29 mouse cellular contexts compared by ENCODE assay signal in genomic region chr1:58775361-58775760, GRCm38 (mm10).
"Had no signal": no experiment of that assay in that cellular context is flagged by ENCODE, and none has a peak within 500 bp of the region (broad histone marks: within the 10 kb centered on the region; RNA-seq: fewer than 3 reads in every experiment).

No protein-coding gene starts in this region.

- H3K4me3 ChIP-seq: left cerebral cortex, adult 2 months; limb, embryonic 10.5 days; limb, embryonic 12.5 days; limb, embryonic 13.5 days; limb, embryonic 15.5 days; liver, embryonic 12.5 days; liver, embryonic 13.5 days; liver, embryonic 15.5 days; lung, embryonic 15.5 days; megakaryocyte, embryonic 14.5 days; midbrain, embryonic 10.5 days; midbrain, embryonic 12.5 days; midbrain, embryonic 13.5 days; midbrain, embryonic 15.5 days; myocyte had no signal

- H3K36me3 ChIP-seq: limb, embryonic 10.5 days; limb, embryonic 12.5 days; limb, embryonic 13.5 days; limb, embryonic 15.5 days; liver, embryonic 12.5 days; liver, embryonic 13.5 days; liver, embryonic 15.5 days; lung, embryonic 15.5 days; midbrain, embryonic 10.5 days; midbrain, embryonic 12.5 days; midbrain, embryonic 13.5 days; midbrain, embryonic 15.5 days had no signal

- ATAC-seq: liver, embryonic 12.5 days; liver, postnatal 0 days; lung, postnatal 0 days; midbrain, embryonic 13.5 days; midbrain, embryonic 15.5 days; midbrain, embryonic 16.5 days had no signal

- H3K9ac ChIP-seq: limb, embryonic 12.5 days; limb, embryonic 13.5 days; limb, embryonic 15.5 days; liver, embryonic 12.5 days; liver, embryonic 13.5 days; liver, embryonic 14.5 days; liver, embryonic 15.5 days; liver, postnatal 0 days; lung, embryonic 14.5 days; lung, embryonic 15.5 days; midbrain, embryonic 12.5 days; midbrain, embryonic 13.5 days; midbrain, embryonic 15.5 days had no signal

- H3K27ac ChIP-seq: left cerebral cortex, adult 2 months; limb, embryonic 10.5 days; limb, embryonic 12.5 days; limb, embryonic 13.5 days; limb, embryonic 15.5 days; liver, embryonic 12.5 days; liver, embryonic 13.5 days; liver, embryonic 14.5 days; liver, embryonic 15.5 days; lung, embryonic 15.5 days; midbrain, embryonic 10.5 days; midbrain, embryonic 12.5 days; midbrain, embryonic 13.5 days; midbrain, embryonic 15.5 days had no signal

- H3K4me1 ChIP-seq: limb, embryonic 10.5 days; limb, embryonic 12.5 days; limb, embryonic 13.5 days; limb, embryonic 15.5 days; liver, embryonic 12.5 days; liver, embryonic 13.5 days; lung, embryonic 15.5 days; midbrain, embryonic 10.5 days; midbrain, embryonic 12.5 days; midbrain, embryonic 13.5 days; midbrain, embryonic 15.5 days had no signal

- DNase-seq: left cerebral cortex, postnatal 4 days; liver; liver, embryonic 13.5 days; liver, postnatal 0 days; lung, adult 18-20 months; lung, adult 2 months; lung, embryonic 14.5 days; lung, postnatal 10 days; lung, postnatal 14 days; lung, postnatal 36 days; lung, postnatal 4 days; midbrain, embryonic 14.5 days had no signal

- H3K27me3 ChIP-seq: limb, embryonic 12.5 days; limb, embryonic 13.5 days; limb, embryonic 15.5 days; liver, embryonic 12.5 days; liver, embryonic 13.5 days; liver, embryonic 15.5 days; lung, embryonic 15.5 days; megakaryocyte, embryonic 14.5 days; midbrain, embryonic 12.5 days; midbrain, embryonic 13.5 days; midbrain, embryonic 15.5 days had no signal
